Mouse (Mus musculus): Measurements from ENCODE around the gene Tmem102. TPM values are rescaled to one million over a fixed set of nuclear protein-coding genes. Genes with fewer than 3 reads are reported as not detected.

Tmem102 gene
- total RNA-seq (2021) = under 1 TPM; 0.17 to 0.49 TPM
- long read RNA-seq, experiment 1 = 0 reads
- long read RNA-seq, experiment 2 = 0 reads

DNA sequence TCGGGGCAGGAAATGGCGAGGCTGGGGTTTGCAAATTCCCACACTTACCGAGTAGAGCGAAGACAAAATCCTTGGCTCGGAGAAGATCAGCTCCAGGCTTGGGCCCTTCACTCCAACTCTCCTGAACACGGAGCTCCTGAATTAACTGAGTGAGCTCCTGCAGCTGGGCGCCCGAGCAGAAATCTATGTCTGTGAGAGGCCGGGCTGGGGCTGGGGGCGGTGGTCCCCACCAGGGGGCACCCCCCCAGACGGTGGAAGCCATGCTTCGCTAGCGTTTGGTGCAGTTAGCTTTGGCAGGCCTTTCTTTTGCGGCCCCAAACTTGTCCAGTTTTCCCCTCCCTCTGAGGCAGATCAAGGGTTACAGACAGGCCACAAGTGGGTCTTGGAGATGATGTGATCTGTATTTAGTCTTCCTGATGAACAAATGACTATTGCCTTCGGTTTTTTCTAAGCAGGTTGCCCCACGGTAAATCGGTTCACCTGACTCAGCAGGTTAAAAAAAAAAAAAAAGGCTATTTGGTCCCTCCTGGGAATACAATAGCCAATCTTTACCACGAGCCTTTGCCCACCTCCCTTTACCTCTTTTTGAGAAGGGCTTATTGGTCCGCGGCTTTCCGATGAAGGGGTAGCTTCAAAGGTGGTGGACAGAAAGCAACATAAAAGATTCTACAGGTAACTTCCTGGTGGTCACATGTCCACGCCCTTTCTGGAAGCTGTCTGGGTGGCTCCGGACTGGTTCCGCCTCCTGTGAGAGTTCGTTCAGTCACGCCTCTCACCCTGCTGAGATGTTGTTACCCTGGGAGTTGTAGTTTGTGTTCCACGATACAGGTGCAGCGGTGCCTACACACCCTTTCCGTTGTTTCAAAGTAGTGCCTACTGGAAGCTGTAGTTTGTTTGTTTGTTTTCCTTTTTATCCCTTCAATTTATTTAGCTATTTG is at the start of gene Tmem102:
Tmem102 (minus strand) TSS at position 653 of the 938 bp plus-strand sequence.
- no peak for DNase-seq

DNA sequence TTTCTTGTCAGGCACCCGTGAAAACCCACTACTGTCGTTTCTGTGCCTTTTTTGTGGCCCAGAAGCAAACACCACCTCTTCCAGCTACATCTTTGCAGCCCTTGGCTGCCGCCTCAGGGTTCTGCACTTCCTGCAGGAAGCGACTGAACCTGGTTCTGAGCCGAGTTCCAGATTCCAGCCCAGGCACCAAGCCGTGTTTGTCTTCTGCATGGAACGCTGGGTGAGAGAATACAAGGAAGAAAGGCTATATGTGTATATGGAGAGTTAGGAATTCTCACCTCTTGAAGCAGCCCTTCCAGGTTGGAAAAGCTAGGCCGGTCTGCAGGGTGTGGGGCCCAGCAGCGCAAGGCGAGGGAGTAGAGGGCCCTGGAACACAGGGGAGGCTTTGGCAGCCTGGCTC is 49.3 kb upstream of the Tmem102 start:
- peak in 1 of 2 experiments; percentile 29 for DNase-seq

- peak in 1 of 2 experiments; percentile 20 for DNase-seq
Measured at GRCm38 (mm10) chr11:69853994-69854393, 48.6 kb upstream of the Tmem102 start.

GRCm38 (mm10) chr11:69850754-69851153 is 45.3 kb upstream of the Tmem102 start:
- no peak for DNase-seq

DNA sequence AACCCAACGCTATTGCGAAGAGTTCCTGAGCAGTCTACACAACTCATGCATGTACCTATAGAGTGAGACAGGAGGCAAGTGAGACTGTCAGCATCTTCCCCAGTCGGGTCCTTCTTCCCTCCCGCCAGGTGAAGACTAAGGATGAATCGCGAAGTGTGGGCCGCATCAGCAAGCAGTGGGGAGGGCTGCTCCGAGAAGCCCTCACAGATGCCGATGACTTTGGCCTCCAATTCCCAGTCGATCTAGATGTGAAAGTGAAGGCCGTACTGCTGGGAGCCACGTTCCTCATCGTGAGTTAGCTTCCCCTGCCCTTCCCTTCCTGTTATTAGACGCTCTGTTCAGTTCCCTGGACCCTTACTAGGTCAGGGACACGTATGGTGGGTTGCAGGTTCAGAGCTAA is 44.5 kb upstream of the Tmem102 start:
- DNase-seq = no peak

- peak in 1 of 2 experiments; percentile 62 for DNase-seq
Measured at GRCm38 (mm10) chr11:69849128-69849527, 43.7 kb upstream of the Tmem102 start.

DNA sequence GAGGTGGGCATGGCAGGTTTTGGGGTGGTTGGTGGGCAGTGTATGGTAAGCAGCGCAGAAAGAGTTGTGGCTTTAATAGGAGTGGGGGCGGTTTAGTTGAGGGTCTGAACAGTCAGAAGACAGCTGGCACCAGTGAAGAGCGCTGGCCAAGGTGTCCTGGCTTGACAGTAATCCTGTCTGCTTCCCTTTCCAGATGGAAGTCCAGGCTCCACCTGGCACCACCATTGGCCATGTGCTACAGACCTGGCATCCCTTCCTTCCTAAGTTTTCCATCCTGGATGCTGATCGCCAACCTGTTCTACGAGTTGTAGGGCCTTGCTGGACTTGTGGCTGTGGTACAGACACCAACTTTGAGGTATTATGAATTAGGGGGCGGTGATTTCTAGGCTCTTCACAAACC is 42.6 kb upstream of the Tmem102 start:
- DNase-seq = no peak

DNA sequence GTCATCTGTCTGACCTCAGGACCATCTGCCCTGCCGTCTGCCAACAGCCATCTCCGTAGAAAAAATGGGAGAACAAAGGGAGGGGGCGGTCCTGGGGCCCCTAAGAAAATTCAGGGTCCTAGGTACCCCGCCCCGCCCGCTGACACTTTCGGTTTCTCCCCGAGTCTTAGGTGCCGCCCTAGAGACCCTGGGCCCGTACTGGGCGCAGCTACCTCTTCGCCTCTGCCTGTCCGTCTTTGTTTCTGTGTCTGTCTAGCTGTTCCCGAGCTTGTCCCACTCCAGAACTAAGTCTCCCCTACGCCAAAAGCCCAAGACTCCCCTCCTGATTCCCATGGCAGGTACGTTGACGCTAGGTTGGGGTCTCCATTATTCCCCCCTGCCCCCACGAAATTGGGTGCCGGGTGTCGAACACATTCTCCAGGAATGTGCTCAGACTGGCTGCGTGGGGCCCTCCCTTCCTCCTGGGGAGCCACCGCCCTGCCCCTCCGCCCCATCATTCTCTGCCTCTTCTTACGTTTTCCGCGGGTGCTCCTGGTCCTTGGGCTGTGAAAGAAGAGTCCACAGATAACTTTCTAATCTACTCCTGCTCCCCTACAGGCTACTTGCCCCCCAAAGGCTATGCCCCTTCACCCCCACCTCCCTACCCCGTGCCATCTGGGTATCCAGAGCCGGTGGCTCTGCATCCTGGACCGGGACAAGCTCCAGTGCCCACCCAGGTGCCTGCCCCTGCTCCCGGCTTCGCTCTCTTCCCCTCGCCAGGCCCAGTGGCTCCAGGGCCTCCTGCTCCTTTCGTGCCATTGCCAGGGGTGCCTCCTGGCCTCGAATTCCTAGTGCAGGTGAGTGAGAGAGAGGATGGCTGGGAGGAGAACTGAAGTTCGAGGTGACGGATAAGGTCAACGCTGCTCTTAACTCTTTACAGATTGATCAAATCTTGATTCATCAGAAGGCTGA is 41.6 kb upstream of the Tmem102 start:
- peak; percentile 57 to 64 for DNase-seq

- DNase-seq = peak; percentile 94 to 95
Measured at GRCm38 (mm10) chr11:69846198-69846680, 40.8 kb upstream of the Tmem102 start, which contains the start of gene Plscr3. Gene Plscr3 (plus strand): TSS chr11:69846376.

DNA sequence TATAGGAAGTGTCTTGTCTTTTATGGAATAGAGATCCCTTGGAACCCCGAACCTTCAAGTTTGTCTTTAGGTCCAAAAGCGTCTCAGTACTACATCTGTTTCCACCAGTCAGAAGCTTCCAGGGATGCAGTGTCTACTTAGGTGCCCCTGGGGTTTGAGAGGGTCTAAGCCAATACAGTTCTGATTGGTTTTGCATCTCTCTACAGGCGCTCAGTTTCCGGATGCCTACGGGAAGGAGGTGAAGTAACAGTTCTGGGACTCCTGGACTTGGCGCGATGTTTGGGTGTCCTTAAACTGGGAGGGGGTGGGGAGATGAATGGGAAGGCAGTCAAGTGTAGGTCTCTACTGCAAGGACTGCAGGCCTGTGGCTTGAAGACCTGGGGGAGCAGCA is 33.3 kb upstream of the Tmem102 start:
- DNase-seq = no peak

- peak; percentile 97 to 99 for DNase-seq
Measured at GRCm38 (mm10) chr11:69837952-69838713, 32.7 kb upstream of the Tmem102 start, which contains the start of gene Tmem256. Gene Tmem256 (plus strand): TSS chr11:69838514.

GRCm38 (mm10) chr11:69837604-69837951 is 32.2 kb upstream of the Tmem102 start, which contains the start of gene Nlgn2:
Gene Nlgn2 (minus strand): TSS chr11:69837784.
- no peak for DNase-seq

- DNase-seq = peak; percentile 54 to 69
Measured at GRCm38 (mm10) chr11:69836703-69837576, 31.5 kb upstream of the Tmem102 start.

GRCm38 (mm10) chr11:69835966-69836335 is 30.5 kb upstream of the Tmem102 start:
- no peak for DNase-seq

DNA sequence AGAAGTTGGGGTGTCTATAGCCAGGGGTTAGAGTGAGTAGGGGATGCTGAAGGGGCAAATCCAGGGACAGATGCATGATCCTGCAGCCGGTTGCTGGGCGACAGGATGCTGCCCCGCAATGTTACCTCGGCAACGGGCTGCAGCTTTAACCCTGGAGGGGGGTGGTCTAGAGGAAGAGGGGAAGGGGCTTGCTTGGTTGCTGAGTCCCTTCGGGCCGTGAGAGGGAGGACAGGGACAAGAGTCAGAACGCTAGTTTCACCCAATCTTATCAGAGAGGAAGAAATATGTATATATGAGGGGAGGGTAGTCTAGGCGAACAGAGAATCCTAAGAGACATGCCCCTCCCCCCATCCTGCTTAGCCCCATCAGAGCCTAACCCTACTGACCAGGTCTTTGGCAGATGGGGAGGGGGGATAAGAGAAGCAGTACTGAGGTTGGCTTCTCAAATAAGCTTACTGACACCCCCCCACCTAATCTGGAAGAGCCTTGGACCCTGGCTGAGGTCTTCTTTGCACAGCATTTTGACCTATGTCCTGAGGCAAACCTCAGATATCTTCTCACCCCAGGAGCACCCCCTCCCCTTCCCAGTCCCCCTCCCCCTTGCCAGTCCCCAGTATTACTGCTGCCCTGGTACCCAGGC is 30.0 kb upstream of the Tmem102 start:
- DNase-seq = no peak

- DNase-seq = no peak
Measured at GRCm38 (mm10) chr11:69834001-69834549, 28.7 kb upstream of the Tmem102 start.

- DNase-seq = no peak
Measured at GRCm38 (mm10) chr11:69833554-69833953, 28.1 kb upstream of the Tmem102 start.

DNA sequence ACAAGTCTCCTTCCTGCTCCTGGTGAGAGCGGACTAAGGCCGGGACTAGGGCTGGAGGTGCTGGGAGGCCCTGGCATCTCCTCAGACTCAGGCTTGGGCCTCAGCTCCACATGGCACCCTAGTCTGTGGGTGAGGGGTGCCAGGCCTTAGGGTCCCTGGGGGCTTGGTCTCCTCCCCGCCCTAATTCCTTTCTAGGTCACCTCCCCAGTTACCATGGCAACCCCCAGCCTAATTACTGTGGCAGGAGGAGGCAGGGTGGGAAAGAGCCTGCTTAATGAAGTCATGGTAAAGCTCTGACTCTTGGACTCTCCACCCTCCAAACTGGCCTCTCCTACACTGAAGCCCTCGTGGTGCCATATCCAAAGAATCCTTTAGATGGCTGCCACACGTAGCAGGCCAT is 23.4 kb upstream of the Tmem102 start:
- no peak for DNase-seq

DNA sequence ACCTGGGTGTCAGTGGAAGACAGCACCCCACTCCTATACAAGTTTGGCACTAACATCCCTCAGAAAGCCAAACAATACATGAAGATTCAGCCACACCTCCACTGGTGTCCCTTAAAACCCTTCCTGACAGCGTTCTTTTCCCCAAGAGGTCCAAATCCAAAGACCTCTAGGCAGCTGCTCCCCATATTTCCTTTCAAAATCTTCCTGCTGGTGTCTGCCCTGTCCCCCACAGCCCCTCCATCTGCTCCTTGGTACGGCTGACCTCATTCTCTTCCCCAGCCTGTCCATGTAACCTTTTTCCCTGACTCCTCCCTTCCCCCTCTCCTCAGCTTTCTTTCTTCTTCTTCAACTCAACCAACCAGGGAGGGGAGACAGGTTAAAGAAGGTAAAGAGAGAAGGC is 18.0 kb upstream of the Tmem102 start:
- DNase-seq = no peak

GRCm38 (mm10) chr11:69822080-69822479 is 16.7 kb upstream of the Tmem102 start, which contains the start of gene Spem1:
Gene Spem1 (minus strand): TSS chr11:69822180.
- no peak for DNase-seq

All from heart, adult 18-20 months (tissue).